7 mouse cellular contexts compared by ENCODE assay signal in genomic region chr7:48138248-48138702, GRCm38 (mm10). TPM values are rescaled to one million over a fixed set of nuclear protein-coding genes. Genes with fewer than 3 reads are reported as not detected.
DNase-seq lines count a peak whose midpoint lies in the region; ATAC-seq lines count a peak whose summit lies in the region.

No protein-coding gene starts in this region.

- H3K27me3 ChIP-seq in forebrain, embryonic 16.5 days (replicated peaks; ENCODE audit: control insufficient read depth, insufficient read depth, low read length): no peaks in the 10 kb centered on the region
- no peaks in the 10 kb centered on the region for H3K27me3 ChIP-seq in liver, embryonic 16.5 days (ENCODE audit: control insufficient read depth, insufficient read depth, low read depth, low read length)
- H3K27me3 ChIP-seq in neural tube, embryonic 12.5 days (replicated peaks): no peaks in the 10 kb centered on the region

- ATAC-seq in forebrain, embryonic 16.5 days: peak; percentile 66
- peak; percentile 25 for ATAC-seq in inflammation-experienced regulatory T-cells, adult 6 months
- no peak for ATAC-seq in liver, embryonic 16.5 days (ENCODE audit: low read depth)
- ATAC-seq in neural tube, embryonic 12.5 days (ENCODE audit: low FRiP score, low read depth): peak; percentile 82

- DNase-seq in ES-CJ7 (ENCODE audit: low read depth, low spot score): peak; percentile 83
- DNase-seq in adrenal gland, postnatal 10 days: peak; percentile 31
- DNase-seq in frontal cortex, postnatal 25 days (ENCODE audit: low spot score in 2 of 2): no peak

- no peaks in the 10 kb centered on the region for H3K9me3 ChIP-seq in forebrain, embryonic 16.5 days (ENCODE audit: control insufficient read depth, low read length)
- H3K9me3 ChIP-seq in liver, embryonic 16.5 days (replicated peaks; ENCODE audit: control insufficient read depth, low read length): no peaks in the 10 kb centered on the region; the same call in 1 of the 2 replicates
- peaks cover 4% of the 10 kb centered on the region; the same call in 1 of the 2 replicates for H3K9me3 ChIP-seq in neural tube, embryonic 12.5 days

- WGBS in forebrain, embryonic 16.5 days: 1% methylated on average over 17 of the region's 17 CpGs
- 2% methylated on average over 17 of the region's 17 CpGs for WGBS in liver, embryonic 16.5 days (ENCODE audit: insufficient replicate concordance)
- WGBS in neural tube, embryonic 12.5 days: 2% methylated on average over 17 of the region's 17 CpGs

- H3K9ac ChIP-seq in forebrain, embryonic 16.5 days (replicated peaks; ENCODE audit: low read depth, low read length): peak overlapping the region; percentile 92
- peak overlapping the region; percentile 12; the same call in 1 of the 2 replicates for H3K9ac ChIP-seq in liver, embryonic 16.5 days (ENCODE audit: low read depth, low read length)
- H3K9ac ChIP-seq in neural tube, embryonic 12.5 days: peak overlapping the region; percentile 76

- H3K4me2 ChIP-seq in forebrain, embryonic 16.5 days (ENCODE audit: low read length): peak overlapping the region; percentile 84
- H3K4me2 ChIP-seq in liver, embryonic 16.5 days (ENCODE audit: low read depth, low read length): peak overlapping the region; percentile 68
- H3K4me2 ChIP-seq in neural tube, embryonic 12.5 days (replicated peaks): peak overlapping the region; percentile 87

- no peaks in the 10 kb centered on the region for H3K36me3 ChIP-seq in forebrain, embryonic 16.5 days (ENCODE audit: control insufficient read depth, insufficient read depth)
- H3K36me3 ChIP-seq in liver, embryonic 16.5 days (ENCODE audit: control insufficient read depth, insufficient read depth): no peaks in the 10 kb centered on the region
- H3K36me3 ChIP-seq in neural tube, embryonic 12.5 days: no peaks in the 10 kb centered on the region

- peaks cover 2% of the 10 kb centered on the region; the same call in 1 of the 2 replicates for H3K4me1 ChIP-seq in forebrain, embryonic 16.5 days (replicated peaks; ENCODE audit: control insufficient read depth, insufficient read depth, low read length)
- no peaks in the 10 kb centered on the region for H3K4me1 ChIP-seq in liver, embryonic 16.5 days (ENCODE audit: control insufficient read depth, low read depth, low read length)
- 0 out of 2 replicates have a peak, but pooled peaks cover 6% of the 10 kb centered on the region for H3K4me1 ChIP-seq in neural tube, embryonic 12.5 days

- H3K27ac ChIP-seq in forebrain, embryonic 16.5 days (ENCODE audit: low read length): peak overlapping the region; percentile 91
- no peak overlapping the region for H3K27ac ChIP-seq in liver, embryonic 16.5 days (ENCODE audit: low read length)
- peak overlapping the region; percentile 50; the same call in 1 of the 2 replicates for H3K27ac ChIP-seq in neural tube, embryonic 12.5 days

- peak overlapping the region; percentile 76 for H3K4me3 ChIP-seq in forebrain, embryonic 16.5 days (replicated peaks; ENCODE audit: low read length)
- H3K4me3 ChIP-seq in liver, embryonic 16.5 days (ENCODE audit: low read depth, low read length): peak overlapping the region; percentile 60
- H3K4me3 ChIP-seq in neural tube, embryonic 12.5 days: peak overlapping the region; percentile 58

RNA-seq across cellular contexts. Expression of gene Mrgprb5, which starts 30.5 kb away (rescaled TPM):
- not detected for total RNA-seq in adrenal gland, postnatal 10 days (2021)
- polyA plus RNA-seq in forebrain, embryonic 16.5 days (2015; fragmentation: Nextera tagmentation; extraction: Ambion mirVana): not detected in 2 replicates
- polyA plus RNA-seq in inflammation-experienced regulatory T-cells, adult 6 months (2017; shearing (Covaris generic)): not detected
- not detected in 2 replicates for polyA plus RNA-seq in liver, embryonic 16.5 days (2015; fragmentation: Nextera tagmentation; extraction: Ambion mirVana)
- polyA plus RNA-seq in neural tube, embryonic 12.5 days (2016; fragmentation: Nextera tagmentation; extraction: Ambion mirVana): not detected in 2 replicates

Comparison
In these comparisons a context has a peak if more than half of its experiments do, and no peak if none do; other contexts are left out.
1. DNase-seq: peak in ES-CJ7 (single experiment) and adrenal gland, postnatal 10 days (single experiment); none in frontal cortex, postnatal 25 days (0 of 2).
2. H3K9ac ChIP-seq: peak in every context shown above with its lines; median percentile 92 in forebrain, embryonic 16.5 days; 76 in neural tube, embryonic 12.5 days; 12 in liver, embryonic 16.5 days.
3. Peak in every context shown above with its lines, with median percentiles within 50 percentile points of each other: H3K4me2 ChIP-seq and H3K4me3 ChIP-seq.